ENCODE assay signal across 23 mouse cellular contexts in genomic region chr4:46345773-46346100, GRCm38 (mm10). TPM values are rescaled to one million over a fixed set of nuclear protein-coding genes. Genes with fewer than 3 reads are reported as not detected.
A peak's percentile ranks its signal among the peaks of the same experiment; 100 is the strongest.
DNase-seq lines count a peak whose midpoint lies in the region; ATAC-seq and TF ChIP-seq lines count a peak whose summit lies in the region.
"Had no signal": no experiment of that assay in that cellular context is flagged by ENCODE, and none has a peak within 500 bp of the region (broad histone marks: within the 10 kb centered on the region; RNA-seq: fewer than 3 reads in every experiment).

No protein-coding gene starts in this region.

- no peak for ATAC-seq in hindbrain, embryonic 11.5 days (ENCODE audit: low FRiP score)
- ATAC-seq in hindbrain, postnatal 0 days, result no peak
- no peak for ATAC-seq in neural tube, embryonic 15.5 days (ENCODE audit: low FRiP score)
- ATAC-seq in embryonic facial prominence, embryonic 13.5 days (ENCODE audit: insufficient number of reproducible peaks, insufficient read depth, low FRiP score, low TSS enrichment, low read depth), result no peak
- no peak for ATAC-seq in stomach, embryonic 16.5 days (ENCODE audit: insufficient read depth, low FRiP score)
- ATAC-seq: forebrain, embryonic 13.5 days had no signal

- no peak overlapping the region for H3K27ac ChIP-seq in hindbrain, embryonic 11.5 days (ENCODE audit: low read depth, low read length)
- H3K27ac ChIP-seq in hindbrain, postnatal 0 days, result no peak overlapping the region
- no peak overlapping the region for H3K27ac ChIP-seq in neural tube, embryonic 15.5 days (replicated peaks)
- no peak overlapping the region for H3K27ac ChIP-seq in embryonic facial prominence, embryonic 13.5 days
- H3K27ac ChIP-seq in stomach, embryonic 16.5 days (ENCODE audit: low read length), result no peak overlapping the region
- H3K27ac ChIP-seq: forebrain, embryonic 13.5 days; gastrocnemius, adult 2 months; heart, embryonic 13.5 days; hindbrain, embryonic 13.5 days had no signal

- 14% methylated on average over 3 of the region's 3 CpGs for WGBS in hindbrain, embryonic 11.5 days
- WGBS in hindbrain, postnatal 0 days, result 15% methylated on average over 3 of the region's 3 CpGs
- WGBS in neural tube, embryonic 15.5 days, result 19% methylated on average over 3 of the region's 3 CpGs
- WGBS in embryonic facial prominence, embryonic 13.5 days, result 16% methylated on average over 3 of the region's 3 CpGs
- WGBS in stomach, embryonic 16.5 days, result 23% methylated on average over 3 of the region's 3 CpGs

- H3K27me3 ChIP-seq in hindbrain, embryonic 11.5 days (ENCODE audit: control insufficient read depth, insufficient read depth, low read length), result peaks cover 91% of the 10 kb centered on the region
- peaks cover 82% of the 10 kb centered on the region for H3K27me3 ChIP-seq in hindbrain, postnatal 0 days (ENCODE audit: insufficient read depth, low read length)
- peaks cover 95% of the 10 kb centered on the region for H3K27me3 ChIP-seq in neural tube, embryonic 15.5 days (replicated peaks)
- peaks cover 99% of the 10 kb centered on the region for H3K27me3 ChIP-seq in embryonic facial prominence, embryonic 13.5 days
- peaks cover 85% of the 10 kb centered on the region for H3K27me3 ChIP-seq in stomach, embryonic 16.5 days (ENCODE audit: control insufficient read depth, insufficient read depth, low read length)

- H3K9ac ChIP-seq in hindbrain, embryonic 11.5 days (ENCODE audit: low read depth, low read length), result no peak overlapping the region
- no peak overlapping the region for H3K9ac ChIP-seq in hindbrain, postnatal 0 days (replicated peaks; ENCODE audit: low read length)
- no peak overlapping the region for H3K9ac ChIP-seq in neural tube, embryonic 15.5 days (replicated peaks)
- H3K9ac ChIP-seq in embryonic facial prominence, embryonic 13.5 days, result no peak overlapping the region
- no peak overlapping the region for H3K9ac ChIP-seq in stomach, embryonic 16.5 days (ENCODE audit: low read length)
- H3K9ac ChIP-seq: forebrain, embryonic 13.5 days; heart, embryonic 13.5 days; hindbrain, embryonic 13.5 days had no signal

- no peak overlapping the region for H3K4me3 ChIP-seq in hindbrain, embryonic 11.5 days (ENCODE audit: low read depth, low read length)
- no peak overlapping the region for H3K4me3 ChIP-seq in hindbrain, postnatal 0 days (ENCODE audit: low read length)
- H3K4me3 ChIP-seq in neural tube, embryonic 15.5 days (replicated peaks), result no peak overlapping the region
- H3K4me3 ChIP-seq in embryonic facial prominence, embryonic 13.5 days, result 0 out of 2 replicates have a peak overlapping the region, but pooled peaks have one; percentile 44
- peak overlapping the region; percentile 45; the same call in 1 of the 2 replicates for H3K4me3 ChIP-seq in stomach, embryonic 16.5 days (replicated peaks; ENCODE audit: low read length)
- H3K4me3 ChIP-seq: gastrocnemius, adult 2 months had no signal

- no peaks in the 10 kb centered on the region; the same call in none of the 2 replicates for H3K4me1 ChIP-seq in hindbrain, embryonic 11.5 days (replicated peaks; ENCODE audit: control insufficient read depth, insufficient read depth, low read length)
- no peaks in the 10 kb centered on the region for H3K4me1 ChIP-seq in hindbrain, postnatal 0 days (ENCODE audit: insufficient read depth, low read length)
- peaks cover 30% of the 10 kb centered on the region for H3K4me1 ChIP-seq in neural tube, embryonic 15.5 days
- peaks cover 25% of the 10 kb centered on the region for H3K4me1 ChIP-seq in embryonic facial prominence, embryonic 13.5 days
- H3K4me1 ChIP-seq in stomach, embryonic 16.5 days (ENCODE audit: control insufficient read depth, insufficient read depth, low read length), result peaks cover 9% of the 10 kb centered on the region

- H3K4me2 ChIP-seq in hindbrain, embryonic 11.5 days (replicated peaks; ENCODE audit: low read depth, low read length), result no peak overlapping the region
- H3K4me2 ChIP-seq in hindbrain, postnatal 0 days (ENCODE audit: low read depth, low read length), result no peak overlapping the region
- H3K4me2 ChIP-seq in neural tube, embryonic 15.5 days, result no peak overlapping the region
- 0 out of 2 replicates have a peak overlapping the region, but pooled peaks have one; percentile 58 for H3K4me2 ChIP-seq in embryonic facial prominence, embryonic 13.5 days
- H3K4me2 ChIP-seq in stomach, embryonic 16.5 days (ENCODE audit: low read depth, low read length), result no peak overlapping the region
- H3K4me2 ChIP-seq: hindbrain, embryonic 13.5 days had no signal

- H3K9me3 ChIP-seq in hindbrain, embryonic 11.5 days (ENCODE audit: control insufficient read depth, low read length), result no peaks in the 10 kb centered on the region
- no peaks in the 10 kb centered on the region for H3K9me3 ChIP-seq in hindbrain, postnatal 0 days (ENCODE audit: low read length)
- no peaks in the 10 kb centered on the region for H3K9me3 ChIP-seq in neural tube, embryonic 15.5 days (replicated peaks)
- H3K9me3 ChIP-seq in embryonic facial prominence, embryonic 13.5 days, result no peaks in the 10 kb centered on the region
- no peaks in the 10 kb centered on the region for H3K9me3 ChIP-seq in stomach, embryonic 16.5 days (replicated peaks; ENCODE audit: control insufficient read depth, low read length)
- H3K9me3 ChIP-seq: forebrain, embryonic 13.5 days; heart, embryonic 13.5 days; hindbrain, embryonic 13.5 days had no signal

- TF ChIP-seq CTCF in hindbrain, postnatal 0 days (IDR thresholded peaks at IDR 0.05; ENCODE audit: low read depth), result no peak

- DNase-seq in hindbrain, embryonic 11.5 days (ENCODE audit: low spot score), result peak; percentile 47
- no peak for DNase-seq in hindbrain, postnatal 0 days (ENCODE audit: low spot score)
- peak; percentile 32 for DNase-seq in neural tube, embryonic 10.5 days (ENCODE audit: extremely low spot score, low spot score)
- no peak for DNase-seq in adrenal gland, adult 18-20 months (ENCODE audit: low spot score in 2 of 2)
- DNase-seq: adrenal gland, postnatal 10 days; cerebellum, adult 11 months; cerebellum, adult 8-10 months; cerebellum, postnatal 14 days; gastrocnemius, adult 2 months; gastrocnemius, postnatal 25 days; heart, postnatal 36 days; kidney, adult 11 months had no signal

- H3K36me3 ChIP-seq in hindbrain, embryonic 11.5 days (ENCODE audit: control insufficient read depth, insufficient read depth, low read length), result no peaks in the 10 kb centered on the region
- no peaks in the 10 kb centered on the region for H3K36me3 ChIP-seq in hindbrain, postnatal 0 days (ENCODE audit: insufficient read depth, low read length)
- H3K36me3 ChIP-seq in neural tube, embryonic 15.5 days, result no peaks in the 10 kb centered on the region
- H3K36me3 ChIP-seq in embryonic facial prominence, embryonic 13.5 days, result no peaks in the 10 kb centered on the region
- no peaks in the 10 kb centered on the region for H3K36me3 ChIP-seq in stomach, embryonic 16.5 days (ENCODE audit: control insufficient read depth, insufficient read depth, low read length)
- H3K36me3 ChIP-seq: G1E; heart, embryonic 13.5 days; hindbrain, embryonic 13.5 days had no signal

RNA-seq across cellular contexts. Expression of gene Foxe1, which starts 2.3 kb away (rescaled TPM):
- 0.08 and 0.48 TPM in 2 replicates for polyA plus RNA-seq in hindbrain, embryonic 11.5 days (2014; fragmentation: Nextera tagmentation; extraction: Ambion mirVana)
- total RNA-seq in hindbrain, postnatal 0 days (2014; rRNA removed), result not detected in 2 replicates
- polyA plus RNA-seq in hindbrain, postnatal 0 days (2015; fragmentation: Nextera tagmentation; extraction: Ambion mirVana), result not detected in 2 replicates
- not detected in 2 replicates for polyA plus RNA-seq in neural tube, embryonic 15.5 days (2015; fragmentation: Nextera tagmentation; extraction: Ambion mirVana)
- polyA plus RNA-seq in embryonic facial prominence, embryonic 13.5 days (2015; fragmentation: Nextera tagmentation; extraction: Ambion mirVana), result 0.81 and 0.91 TPM in 2 replicates
- 0.26 and 0.31 TPM in 2 replicates for polyA plus RNA-seq in stomach, embryonic 16.5 days (2015; fragmentation: Nextera tagmentation; extraction: Ambion mirVana)
- not detected for total RNA-seq in adrenal gland, adult 18-20 months (2021)
- total RNA-seq: adrenal gland, postnatal 10 days; adrenal gland, postnatal 4 days; common myeloid progenitor, adult 5-6 weeks; G1E; gastrocnemius, adult 2 months; gastrocnemius, postnatal 25 days; granulocyte monocyte progenitor cell, adult 5-6 weeks; heart, adult 8-10 months; heart, postnatal 36 days had no signal
- polyA plus RNA-seq: forebrain, embryonic 13.5 days; G1E; heart, embryonic 13.5 days; hindbrain, embryonic 13.5 days had no signal

RNA-seq across cellular contexts. Expression of gene Trmo, which starts 43.5 kb away (rescaled TPM):
- 9.9 and 10.6 TPM in 2 replicates for polyA plus RNA-seq in hindbrain, embryonic 11.5 days (2014; fragmentation: Nextera tagmentation; extraction: Ambion mirVana)
- 8.2 and 9.2 TPM in 2 replicates for total RNA-seq in hindbrain, postnatal 0 days (2014; rRNA removed)
- polyA plus RNA-seq in hindbrain, postnatal 0 days (2015; fragmentation: Nextera tagmentation; extraction: Ambion mirVana), result 3.9 and 5.6 TPM in 2 replicates
- 8.4 and 10.7 TPM in 2 replicates for polyA plus RNA-seq in neural tube, embryonic 15.5 days (2015; fragmentation: Nextera tagmentation; extraction: Ambion mirVana)
- 8.3 and 9.3 TPM in 2 replicates for polyA plus RNA-seq in embryonic facial prominence, embryonic 13.5 days (2015; fragmentation: Nextera tagmentation; extraction: Ambion mirVana)
- polyA plus RNA-seq in stomach, embryonic 16.5 days (2015; fragmentation: Nextera tagmentation; extraction: Ambion mirVana), result 9.9 and 11.0 TPM in 2 replicates
- total RNA-seq in adrenal gland, adult 18-20 months (2021), result 1 to 10 TPM; 5.5 to 6.6 TPM

Comparison
In these comparisons a context has a peak if more than half of its experiments do, and no peak if none do; other contexts are left out.
1. DNase-seq: peak in hindbrain, embryonic 11.5 days (single experiment) and neural tube, embryonic 10.5 days (single experiment); none in hindbrain, postnatal 0 days (single experiment) and adrenal gland, adult 18-20 months (0 of 2).
2. H3K4me3 ChIP-seq: peak in embryonic facial prominence, embryonic 13.5 days (single experiment) and stomach, embryonic 16.5 days (single experiment); none in hindbrain, embryonic 11.5 days (single experiment), hindbrain, postnatal 0 days (single experiment) and neural tube, embryonic 15.5 days (single experiment).